Mouse (Mus musculus) right cerebral cortex, postnatal 10 days (tissue): ENCODE measurements around the gene Nup54.
A peak's percentile ranks its signal among the peaks of the same experiment; 100 is the strongest.

Experiments
- DNase-seq, 2 experiments: peaks; one replicate each; pipeline ENCODE4 v3.0.0; 2021; ENCODE audit warnings: low spot score in 2 of 2

The Nup54 gene

GRCm38 (mm10) chr5:92413271-92413981 is 21.6 kb downstream of the Nup54 start:
- no peak for DNase-seq

GRCm38 (mm10) chr5:92411461-92412140 is 23.4 kb downstream of the Nup54 start:
- DNase-seq, result no peak

GRCm38 (mm10) chr5:92410486-92410885 is 24.5 kb downstream of the Nup54 start:
- no peak for DNase-seq

- no peak for DNase-seq
These were observed 25.5 kb downstream of the Nup54 start for GRCm38 (mm10) chr5:92409361-92410155.

- no peak for DNase-seq
These were observed 30.7 kb downstream of the Nup54 start for GRCm38 (mm10) chr5:92404400-92404678.

- DNase-seq, result no peak
These were observed 31.2 kb downstream of the Nup54 start for GRCm38 (mm10) chr5:92403562-92404399.

- no peak for DNase-seq
These were observed 32.2 kb downstream of the Nup54 start for GRCm38 (mm10) chr5:92402816-92403215.

- DNase-seq, result peak; percentile 60 to 75
These were observed 36.9 kb downstream of the Nup54 start for GRCm38 (mm10) chr5:92398153-92398552.

GRCm38 (mm10) chr5:92396476-92396875 is 38.5 kb downstream of the Nup54 start:
- DNase-seq, result no peak

- no peak for DNase-seq
These were observed 39.3 kb downstream of the Nup54 start for GRCm38 (mm10) chr5:92395764-92396163.

GRCm38 (mm10) chr5:92393863-92394262 is 41.2 kb downstream of the Nup54 start:
- DNase-seq, result no peak

GRCm38 (mm10) chr5:92392542-92392941 is 42.5 kb downstream of the Nup54 start:
- no peak for DNase-seq

- DNase-seq, result no peak
These were observed 44.4 kb downstream of the Nup54 start for GRCm38 (mm10) chr5:92390615-92391014.

GRCm38 (mm10) chr5:92389977-92390376 is 45.0 kb downstream of the Nup54 start:
- no peak for DNase-seq

- DNase-seq, result no peak
These were observed 47.6 kb downstream of the Nup54 start for GRCm38 (mm10) chr5:92387433-92387832.

GRCm38 (mm10) chr5:92386643-92387042 is 48.4 kb downstream of the Nup54 start:
- no peak for DNase-seq

- no peak for DNase-seq
These were observed 48.9 kb downstream of the Nup54 start for GRCm38 (mm10) chr5:92386102-92386501.

- DNase-seq, result no peak
These were observed 50.2 kb downstream of the Nup54 start for GRCm38 (mm10) chr5:92384855-92385254.

GRCm38 (mm10) chr5:92383747-92384146 is 51.3 kb downstream of the Nup54 start:
- no peak for DNase-seq

- no peak for DNase-seq
These were observed 52.7 kb downstream of the Nup54 start for GRCm38 (mm10) chr5:92382349-92382679.

GRCm38 (mm10) chr5:92381550-92382348 is 53.3 kb downstream of the Nup54 start:
- DNase-seq, result peak; percentile 89
